Mouse (Mus musculus) heart, embryonic 14.5 days (tissue): Measurements from ENCODE around the gene Auts2. TPM values are rescaled to one million over a fixed set of nuclear protein-coding genes. Genes with fewer than 3 reads are reported as not detected.
"Not testable (repeated sequence)": the region's sequence is repeated elsewhere in the genome, so short reads cannot be mapped to it uniquely, and the experiment has no call there.

ENCODE experiments used
- ATAC-seq: fragments of 200-750 bp; cut with Nextera tagmentation; 2 replicates; pipeline ENCODE4 v1.8.0; 2017; ENCODE audit warnings: low read depth, moderate TSS enrichment; ENCODE audit not compliant: insufficient number of reproducible peaks, insufficient read depth, low FRiP score
- H3K27ac ChIP-seq, 2 experiments: fragments of 200-500 bp in 1 of 2; fragments of 300-500 bp in 1 of 2; sonication (generic) in 1 of 2; replicated peaks in 1 of 2; 2 replicates each; pipeline ENCODE4 v1.5.1; 2012 to 2014; ENCODE audit warnings: low read depth in 2 of 2, low read length in 2 of 2, control low read depth in 1 of 2, mild to moderate bottlenecking in 1 of 2, mixed read lengths in 1 of 2; ENCODE audit not compliant: control insufficient read depth in 1 of 2, insufficient read depth in 1 of 2
- H3K27me3 ChIP-seq: fragments of 300-500 bp; sonication (generic); 2 replicates; pipeline ENCODE4 v1.6.1; 2014; ENCODE audit warnings: mild to moderate bottlenecking, low read length, control low read depth; ENCODE audit not compliant: control insufficient read depth, insufficient read depth
- H3K36me3 ChIP-seq: fragments of 300-500 bp; sonication (generic); 2 replicates; pipeline ENCODE4 v1.6.1; 2014; ENCODE audit warnings: mild to moderate bottlenecking, control low read depth, low read length, mixed read lengths; ENCODE audit not compliant: control insufficient read depth, insufficient read depth
- H3K4me1 ChIP-seq, 2 experiments: fragments of 200-500 bp in 1 of 2; fragments of 300-500 bp in 1 of 2; sonication (generic) in 1 of 2; 2 replicates each; pipeline ENCODE4 v1.6.1; 2012 to 2014; ENCODE audit warnings: low read length in 2 of 2, control low read depth in 1 of 2, mixed read lengths in 1 of 2; ENCODE audit not compliant: control insufficient read depth in 2 of 2, insufficient read depth in 2 of 2
- H3K4me2 ChIP-seq: fragments of 300-500 bp; sonication (generic); 2 replicates; pipeline ENCODE4 v1.6.1; 2014; ENCODE audit warnings: mild to moderate bottlenecking, low read length
- H3K4me3 ChIP-seq, 2 experiments: fragments of 200-500 bp in 1 of 2; fragments of 300-500 bp in 1 of 2; sonication (generic) in 1 of 2; 2 replicates each; pipeline ENCODE4 v1.5.1; 2012 to 2014; ENCODE audit warnings: low read length in 2 of 2, mild to moderate bottlenecking in 2 of 2, control low read depth in 1 of 2, low read depth in 1 of 2, moderate library complexity in 1 of 2; ENCODE audit not compliant: control insufficient read depth in 1 of 2, insufficient read depth in 1 of 2
- H3K9ac ChIP-seq: fragments of 300-500 bp; sonication (generic); 2 replicates; pipeline ENCODE4 v1.6.1; 2014; ENCODE audit warnings: mild to moderate bottlenecking, low read length
- H3K9me3 ChIP-seq: fragments of 300-500 bp; sonication (generic); 2 replicates; pipeline ENCODE4 v1.6.1; 2016; ENCODE audit warnings: low read length, control low read depth; ENCODE audit not compliant: control insufficient read depth
- WGBS: fragments of 180-500 bp; shearing (Covaris S2); extraction: QIAGEN DNeasy Blood & Tissue Kit; methylation state at CpG from one replicate; pipeline ENCODE4 v1.1.7; 2014; 5-methylcytosine and 5-hydroxymethylcytosine counted together
- polyA plus RNA-seq: library from polyadenylated mRNA; unstranded; fragments of >200 nt; fragmentation: Nextera tagmentation; extraction: Ambion mirVana; gene quantifications from 2 replicates; pipeline ENCODE4 v1.2.1, GENCODE M21; 2014

Auts2 gene
- polyA plus RNA-seq, result 17.1 and 18.0 TPM in 2 replicates

DNA sequence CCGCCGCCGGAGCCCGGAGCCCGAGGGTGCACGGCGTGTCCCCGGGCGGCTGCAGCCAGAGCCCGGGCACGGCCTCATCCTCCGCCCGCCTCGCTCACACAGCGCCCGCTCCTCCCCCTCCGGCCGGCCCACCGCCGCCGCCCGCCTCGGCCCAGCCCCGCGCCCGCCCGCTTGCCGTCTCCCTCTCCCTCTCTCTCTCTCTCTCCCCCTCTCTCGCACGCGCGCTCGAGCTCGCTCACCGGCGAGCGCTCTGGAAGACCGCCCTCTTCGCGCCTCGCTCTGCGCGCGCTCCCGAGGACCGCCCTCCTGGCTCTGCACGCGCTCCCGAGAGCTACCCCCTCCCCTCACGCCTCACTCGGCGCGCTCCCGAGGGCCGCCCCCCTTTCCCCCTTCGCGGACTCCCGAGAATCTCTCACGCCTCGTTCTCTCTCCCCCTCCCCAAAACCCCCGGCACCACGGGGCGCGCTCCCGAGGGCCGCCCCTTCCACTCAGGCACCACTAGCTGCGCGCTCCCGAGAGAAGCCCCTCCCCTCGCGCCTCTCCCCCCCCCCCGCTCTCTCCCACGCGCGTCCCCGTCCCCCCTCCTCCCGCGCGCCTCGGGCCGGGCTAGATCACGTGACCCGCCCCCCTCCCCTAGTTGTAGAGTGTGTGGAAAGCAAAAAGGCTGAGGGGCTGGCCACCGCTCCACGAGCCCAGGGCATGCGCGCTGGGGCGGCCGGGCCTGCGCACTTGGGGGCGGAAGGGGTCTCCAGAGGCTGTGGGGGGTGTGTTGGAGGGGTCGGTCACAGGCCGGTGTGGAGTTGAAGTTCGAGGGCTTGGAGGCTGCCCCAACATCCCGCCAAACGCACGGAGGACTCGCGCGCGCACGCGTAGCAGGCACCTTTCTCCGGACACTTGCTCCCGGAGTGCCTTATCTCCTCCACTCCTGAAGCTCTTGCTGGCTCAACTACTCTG lies at the start of gene Auts2:
Gene Auts2 (minus strand): TSS at position 227 of the 954 bp plus-strand sequence.
- WGBS, result under 1% methylated on average over 68 of the region's 105 CpGs
- Histone ChIP-seq H3K36me3 (no peaks in the 10 kb centered on the region), H3K9me3 (no peaks in the 10 kb centered on the region), H3K4me2 (peak within 1 kb of the TSS; percentile 97), H3K4me1 (peaks cover 2 to 14% of the 10 kb centered on the region in 2 experiments; a peak in 2 of 4 replicates), H3K4me3 (peak within 1 kb of the TSS; percentile 64 to 80), H3K27ac (peak within 1 kb of the TSS; percentile 66 to 83), H3K27me3 (peaks cover 4% of the 10 kb centered on the region; the same call in 1 of the 2 replicates), H3K9ac (peak within 1 kb of the TSS; percentile 87)
- ATAC-seq, result peak; percentile 92

DNA sequence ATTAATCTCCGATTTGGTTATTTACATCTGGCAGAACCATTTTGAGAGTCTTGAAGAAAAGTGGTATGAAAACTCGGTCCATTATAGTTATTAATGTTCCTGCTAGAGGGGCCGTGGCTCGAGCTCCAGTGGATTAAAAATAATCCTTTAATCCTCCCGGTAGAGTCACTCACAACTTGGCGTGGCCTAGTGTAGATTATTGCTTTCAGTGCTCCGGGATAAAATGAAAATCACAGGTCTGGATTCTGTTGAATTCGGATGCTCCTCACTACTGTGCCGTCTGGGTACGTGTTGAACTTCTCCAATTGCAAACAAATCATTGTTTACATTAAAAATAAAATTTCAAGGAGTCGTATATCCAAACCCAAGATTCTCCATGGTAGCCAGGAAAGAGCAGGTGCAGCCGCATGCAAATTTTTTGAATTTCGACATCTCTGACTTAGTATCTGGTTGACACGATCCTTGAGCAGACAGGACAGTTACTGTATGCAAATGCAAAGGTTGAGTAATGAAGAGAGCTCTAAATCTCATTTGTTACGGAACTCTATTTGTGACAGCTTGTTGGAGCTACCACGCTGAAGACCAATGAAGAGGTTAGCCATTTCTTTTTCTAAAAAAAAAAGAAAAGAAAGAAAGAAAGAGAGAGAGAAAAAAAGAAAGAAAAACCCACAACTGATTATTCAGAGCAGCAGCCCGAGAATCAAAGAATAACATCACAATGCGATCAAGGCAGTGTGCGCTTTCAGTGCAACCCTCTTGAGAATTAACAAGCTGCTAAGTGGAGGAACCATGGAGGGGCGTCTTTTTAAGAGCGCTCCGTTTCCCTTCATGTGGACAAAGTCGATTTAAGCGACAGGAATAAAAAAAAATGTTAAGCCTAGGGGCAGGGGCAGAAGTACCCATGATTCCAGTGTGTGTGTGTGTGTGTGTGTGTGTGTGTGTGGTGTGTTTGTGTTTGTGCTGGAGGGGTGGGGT lies 48.9 kb upstream of the Auts2 start:
- Histone ChIP-seq H3K4me1 (no peaks in the 10 kb centered on the region), H3K27me3 (no peaks in the 10 kb centered on the region), H3K36me3 (no peaks in the 10 kb centered on the region), H3K9ac (no peak overlapping the region), H3K4me3 (no peak overlapping the region), H3K4me2 (no peak overlapping the region), H3K9me3 (no peaks in the 10 kb centered on the region), H3K27ac (no peak overlapping the region)
- WGBS, result 81% methylated on average over 24 of the region's 24 CpGs
- ATAC-seq, result no peak

DNA sequence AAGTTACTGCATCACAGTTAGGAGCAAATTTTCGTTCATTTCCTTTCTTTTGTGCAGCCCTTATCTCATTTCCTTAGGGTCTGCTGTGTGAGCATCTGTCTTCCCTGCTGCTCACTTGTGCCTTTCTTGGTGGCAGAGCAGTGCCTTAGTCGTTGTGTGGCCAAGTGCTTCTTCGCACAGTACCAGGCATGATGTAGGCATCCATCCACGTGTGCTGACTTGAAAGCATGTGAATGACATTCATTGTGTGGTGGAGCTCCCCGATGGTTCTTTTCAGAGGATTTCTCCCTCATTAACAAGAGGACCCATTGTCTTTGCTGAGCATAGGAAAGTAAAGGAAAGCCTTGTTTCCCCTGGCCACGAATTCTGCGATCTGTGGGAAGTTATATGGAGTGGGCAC lies 36.6 kb upstream of the Auts2 start:
- no peak for ATAC-seq
- Histone ChIP-seq H3K36me3 (no peaks in the 10 kb centered on the region), H3K27me3 (no peaks in the 10 kb centered on the region), H3K4me2 (no peak overlapping the region), H3K27ac (no peak overlapping the region), H3K9ac (no peak overlapping the region), H3K4me1 (no peaks in the 10 kb centered on the region), H3K9me3 (no peaks in the 10 kb centered on the region), H3K4me3 (no peak overlapping the region)
- WGBS, result 56% methylated on average over 7 of the region's 7 CpGs

DNA sequence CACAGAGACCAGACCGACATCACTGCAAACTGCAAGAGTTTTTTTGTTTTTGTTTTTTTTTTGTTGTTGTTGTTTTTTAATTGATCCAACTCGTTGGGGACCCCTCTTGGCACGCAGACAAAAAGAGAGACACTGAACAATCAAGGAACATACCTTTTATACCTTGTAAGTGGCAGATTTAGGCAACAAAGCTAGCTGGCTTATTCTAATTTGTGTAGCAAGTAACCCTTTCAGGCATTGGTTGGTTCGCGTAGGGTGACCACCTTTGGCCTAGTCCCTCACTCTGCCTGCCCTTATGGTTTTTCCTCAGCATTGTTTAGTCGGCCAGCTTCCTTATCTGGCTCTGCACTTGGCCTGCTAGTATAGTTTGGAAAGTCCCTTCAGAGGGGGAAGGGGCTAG lies 17.6 kb upstream of the Auts2 start:
- H3K36me3 ChIP-seq, H3K27me3 ChIP-seq, H3K4me3 ChIP-seq, ATAC-seq, H3K4me1 ChIP-seq, H3K27ac ChIP-seq, H3K4me2 ChIP-seq, H3K9me3 ChIP-seq, H3K9ac ChIP-seq: not testable (repeated sequence)
- WGBS, result 66% methylated on average over 6 of the region's 6 CpGs

DNA sequence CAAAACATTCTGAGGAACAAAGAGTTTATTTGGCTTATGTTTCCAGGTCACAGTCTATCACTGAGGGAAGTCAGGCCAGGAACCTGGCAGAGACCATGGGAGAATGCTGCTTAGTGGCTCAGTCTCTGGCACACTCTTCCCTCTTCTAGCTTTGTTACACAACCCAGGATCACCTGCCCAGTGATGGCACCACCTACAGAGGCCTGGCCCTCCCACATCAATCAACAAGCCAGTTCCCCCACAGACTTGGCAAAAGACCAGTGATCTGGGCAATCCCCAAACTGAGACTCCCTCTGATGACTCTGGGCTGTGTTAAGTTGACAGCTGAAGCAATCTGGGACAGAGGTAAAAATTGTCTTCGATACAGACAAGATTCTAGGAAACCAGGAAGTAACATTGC lies 2.6 kb upstream of the Auts2 start:
- no peaks in the 10 kb centered on the region for H3K36me3 ChIP-seq
- peaks cover 4% of the 10 kb centered on the region; the same call in 1 of the 2 replicates for H3K27me3 ChIP-seq
- peaks cover 0 to 2% of the 10 kb centered on the region in 2 experiments; a peak in 1 of 4 replicates for H3K4me1 ChIP-seq
- no peaks in the 10 kb centered on the region for H3K9me3 ChIP-seq
- no peak overlapping the region for H3K4me2 ChIP-seq
- 24% methylated on average over 1 of the region's 1 CpGs for WGBS
- H3K9ac ChIP-seq, result no peak overlapping the region
- H3K4me3 ChIP-seq, result no peak overlapping the region
- H3K27ac ChIP-seq, result no peak overlapping the region
- ATAC-seq, result no peak

DNA sequence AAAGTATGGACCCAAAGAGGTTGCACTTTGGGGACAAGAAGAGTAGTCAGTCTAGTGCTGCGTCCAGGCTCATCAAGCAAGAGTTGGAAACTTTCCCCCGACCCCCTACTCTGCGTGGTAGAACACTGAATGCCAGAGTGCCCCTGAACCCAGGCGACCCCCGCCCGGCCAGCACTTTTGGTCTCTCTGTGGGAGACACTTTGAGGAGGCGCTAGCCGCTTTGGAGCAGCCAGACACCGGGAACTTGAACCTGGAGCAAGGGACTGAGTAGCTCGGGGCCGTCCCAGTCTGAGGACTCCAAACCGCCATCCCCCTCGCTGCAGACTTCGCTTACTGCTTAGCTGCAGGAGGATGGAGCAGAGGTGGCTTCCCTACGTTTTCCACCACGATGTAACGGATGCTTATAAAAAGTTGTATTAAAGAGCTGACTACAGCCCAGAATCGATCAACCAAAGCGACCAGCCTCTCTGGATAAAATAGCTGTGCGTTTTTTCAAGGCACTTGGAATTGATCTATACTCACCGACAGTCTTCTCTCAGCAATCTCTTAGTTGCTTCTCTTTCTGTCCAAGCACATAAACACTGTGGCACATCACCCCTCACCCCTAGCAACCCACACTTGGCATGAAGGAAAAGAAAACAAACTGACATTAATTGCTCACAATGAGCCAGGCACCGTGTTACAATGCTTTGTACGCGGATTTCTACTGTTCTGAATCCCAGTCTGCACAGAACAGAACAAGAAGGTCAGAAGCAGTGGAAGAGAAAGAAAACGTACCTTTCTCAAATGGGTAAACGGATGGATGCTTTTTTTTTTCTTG lies 1.2 kb upstream of the Auts2 start:
- H3K27ac ChIP-seq, result peak overlapping the region in 1 of 2 experiments; percentile 83; a peak in 1 of 4 replicates
- peak overlapping the region; percentile 87 for H3K9ac ChIP-seq
- ATAC-seq, result no peak

More for the DNA sequence above, 1.2 kb upstream of the Auts2 start:
- WGBS, result 10% methylated on average over 26 of the region's 26 CpGs
- Histone ChIP-seq H3K27me3 (peaks cover 4% of the 10 kb centered on the region; the same call in 1 of the 2 replicates), H3K4me2 (peak overlapping the region; percentile 97), H3K36me3 (no peaks in the 10 kb centered on the region), H3K4me1 (peaks cover 2 to 14% of the 10 kb centered on the region in 2 experiments; a peak in 2 of 4 replicates), H3K4me3 (peak overlapping the region; percentile 64 to 80), H3K9me3 (no peaks in the 10 kb centered on the region)
